Mouse (Mus musculus) limb, embryonic 13.5 days (tissue): ENCODE data around the gene Rnpepl1. TPM values are rescaled to one million over a fixed set of nuclear protein-coding genes. Genes with fewer than 3 reads are reported as not detected.

Experiments
- ATAC-seq: fragments of 200-750 bp; cut with Nextera tagmentation; 2 replicates; pipeline ENCODE4 v1.8.0; 2017; ENCODE audit warnings: low read depth, moderate number of reproducible peaks, moderate TSS enrichment; ENCODE audit not compliant: low FRiP score
- H3K27ac ChIP-seq: fragments of 300-500 bp; sonication (generic); 2 replicates; pipeline ENCODE4 v1.5.1; 2015; ENCODE audit warnings: inconsistent platforms, mild to moderate bottlenecking, moderate library complexity
- H3K27me3 ChIP-seq: fragments of 300-500 bp; sonication (generic); 2 replicates; pipeline ENCODE4 v1.6.1; 2015; ENCODE audit warnings: mild to moderate bottlenecking, inconsistent platforms
- H3K36me3 ChIP-seq: fragments of 300-500 bp; sonication (generic); 2 replicates; pipeline ENCODE4 v1.6.1; 2015; ENCODE audit warnings: inconsistent platforms, mild to moderate bottlenecking, moderate library complexity
- H3K4me1 ChIP-seq: fragments of 300-500 bp; sonication (generic); 2 replicates; pipeline ENCODE4 v1.6.1; 2015; ENCODE audit warnings: inconsistent platforms
- H3K4me2 ChIP-seq: fragments of 300-500 bp; sonication (generic); replicated peaks from 2 replicates; pipeline ENCODE4 v1.6.1; 2015; ENCODE audit warnings: inconsistent platforms, mild to moderate bottlenecking, moderate library complexity
- H3K4me3 ChIP-seq: fragments of 300-500 bp; sonication (generic); 2 replicates; pipeline ENCODE4 v1.5.1; 2015; ENCODE audit warnings: moderate library complexity, mild to moderate bottlenecking, inconsistent platforms
- H3K9ac ChIP-seq: fragments of 300-500 bp; sonication (generic); 2 replicates; pipeline ENCODE4 v1.6.1; 2015; ENCODE audit warnings: mild to moderate bottlenecking, inconsistent platforms
- H3K9me3 ChIP-seq: fragments of 300-500 bp; sonication (generic); 2 replicates; pipeline ENCODE4 v1.6.1; 2016; ENCODE audit warnings: inconsistent platforms
- WGBS: fragments of 180-500 bp; shearing (Covaris S2); methylation state at CpG from one replicate; pipeline ENCODE4 v1.1.7; 2015; 5-methylcytosine and 5-hydroxymethylcytosine counted together
- polyA plus RNA-seq: library from polyadenylated mRNA; unstranded; fragments of >200 nt; fragmentation: Nextera tagmentation; extraction: Ambion mirVana; gene quantifications from 2 replicates; pipeline ENCODE4 v1.2.1, GENCODE M21; 2015

Gene Rnpepl1
- polyA plus RNA-seq, 1 experiment from 2014 or later, result 33.3 TPM

DNA sequence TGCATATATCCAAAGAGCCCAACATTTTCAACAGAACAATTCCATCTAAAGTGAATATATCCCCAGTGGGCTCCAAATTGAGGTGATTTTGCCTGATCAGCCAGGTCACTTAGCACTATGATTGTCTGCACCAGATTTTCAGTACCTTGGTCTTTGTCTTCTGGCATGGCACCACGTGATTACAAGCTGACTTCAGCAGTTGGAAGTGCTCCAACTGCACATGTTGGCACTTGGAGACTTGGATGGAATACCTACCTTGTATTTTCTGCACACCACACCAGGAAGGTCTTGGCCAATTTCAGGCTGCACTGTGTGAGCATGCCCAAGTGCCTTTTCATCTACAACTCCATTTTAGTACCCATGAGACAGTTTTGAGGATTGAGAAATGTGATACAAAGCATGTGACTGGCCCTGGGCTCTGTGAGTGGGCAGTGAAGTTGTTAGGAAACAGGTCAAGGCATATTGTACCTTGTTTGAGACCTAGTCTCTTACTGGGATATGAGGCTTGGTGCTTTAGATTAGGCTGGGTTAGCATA is 19.7 kb downstream of the Rnpepl1 start:
- H3K27me3 ChIP-seq, result no peaks in the 10 kb centered on the region
- H3K9me3 ChIP-seq, result no peaks in the 10 kb centered on the region
- H3K27ac ChIP-seq, result no peak overlapping the region
- no peaks in the 10 kb centered on the region for H3K36me3 ChIP-seq
- no peak overlapping the region for H3K4me3 ChIP-seq
- H3K4me2 ChIP-seq, result no peak overlapping the region
- H3K9ac ChIP-seq, result no peak overlapping the region
- H3K4me1 ChIP-seq, result peaks cover 7% of the 10 kb centered on the region
- no peak for ATAC-seq
- 24% methylated on average over 1 of the region's 1 CpGs for WGBS

DNA sequence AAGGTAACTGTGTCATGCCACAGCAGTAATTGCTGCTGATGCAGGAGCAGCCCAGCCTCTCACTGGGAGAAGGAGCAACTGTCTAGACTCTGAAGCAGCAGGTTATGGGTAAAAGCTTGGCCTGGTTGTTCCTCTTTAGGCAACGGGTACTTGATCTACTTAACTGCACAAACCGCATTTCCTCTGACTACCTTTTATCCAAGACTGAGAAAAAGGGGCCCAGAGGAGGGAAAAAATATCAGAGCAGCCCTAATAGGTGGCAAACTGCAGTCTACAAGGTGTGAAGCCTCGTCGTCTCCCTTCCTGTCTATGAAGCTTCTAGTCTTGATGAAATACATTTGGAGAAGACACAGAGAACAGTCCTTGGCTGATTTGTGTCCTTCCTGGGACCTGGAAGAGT is 23.0 kb downstream of the Rnpepl1 start:
- Histone ChIP-seq H3K4me2 (peak overlapping the region; percentile 75), H3K9me3 (no peaks in the 10 kb centered on the region), H3K9ac (peak overlapping the region; percentile 85), H3K27ac (peak overlapping the region; percentile 96), H3K4me1 (peaks cover 21% of the 10 kb centered on the region), H3K27me3 (no peaks in the 10 kb centered on the region), H3K4me3 (peak overlapping the region; percentile 78), H3K36me3 (peaks cover 11% of the 10 kb centered on the region)
- WGBS, result 74% methylated on average over 4 of the region's 4 CpGs
- ATAC-seq, result no peak

DNA sequence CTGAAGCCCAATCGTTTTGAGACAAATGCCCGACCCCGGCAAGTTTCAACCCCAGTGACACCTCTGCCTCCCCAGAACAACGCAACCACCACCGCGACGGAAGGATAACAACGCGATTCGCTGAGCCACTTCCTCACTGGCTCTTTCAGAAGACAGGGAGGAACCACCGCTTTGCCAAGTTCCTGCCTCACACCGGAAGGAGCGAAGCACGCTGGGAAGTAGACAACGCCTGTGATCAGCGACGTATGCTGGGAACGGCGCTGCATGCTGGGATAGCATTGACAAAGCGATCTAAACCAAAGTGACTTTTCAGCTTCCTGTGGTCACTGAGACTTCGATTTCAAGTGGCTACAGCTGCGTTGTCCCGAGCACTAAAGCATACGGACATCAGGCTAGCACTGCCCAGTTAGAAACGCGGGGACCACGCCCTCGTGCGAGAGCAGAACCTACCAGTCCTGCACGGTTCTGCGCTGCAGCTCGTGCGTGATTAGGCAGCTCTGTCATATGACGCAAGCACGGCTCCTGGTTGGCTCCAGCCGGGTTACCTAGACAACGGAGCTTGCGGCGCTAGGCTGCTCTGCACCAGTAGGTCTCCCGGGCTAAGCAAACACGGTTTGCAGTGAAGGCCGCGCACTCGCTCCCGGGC is 23.7 kb downstream of the Rnpepl1 start, which contains the start of gene Capn10:
TSS of gene Capn10 (plus strand) at position 195 of the 646 bp plus-strand sequence.
- WGBS, result under 1% methylated on average over 45 of the region's 45 CpGs
- H3K4me1 ChIP-seq, result peaks cover 21% of the 10 kb centered on the region
- H3K4me3 ChIP-seq, result peak within 1 kb of the TSS; percentile 78
- peak within 1 kb of the TSS; percentile 75 for H3K4me2 ChIP-seq
- peak; percentile 99 for ATAC-seq
- H3K36me3 ChIP-seq, result peaks cover 18% of the 10 kb centered on the region
- H3K9me3 ChIP-seq, result no peaks in the 10 kb centered on the region
- H3K27ac ChIP-seq, result peak within 1 kb of the TSS; percentile 96
- H3K9ac ChIP-seq, result peak within 1 kb of the TSS; percentile 85
- H3K27me3 ChIP-seq, result no peaks in the 10 kb centered on the region

DNA sequence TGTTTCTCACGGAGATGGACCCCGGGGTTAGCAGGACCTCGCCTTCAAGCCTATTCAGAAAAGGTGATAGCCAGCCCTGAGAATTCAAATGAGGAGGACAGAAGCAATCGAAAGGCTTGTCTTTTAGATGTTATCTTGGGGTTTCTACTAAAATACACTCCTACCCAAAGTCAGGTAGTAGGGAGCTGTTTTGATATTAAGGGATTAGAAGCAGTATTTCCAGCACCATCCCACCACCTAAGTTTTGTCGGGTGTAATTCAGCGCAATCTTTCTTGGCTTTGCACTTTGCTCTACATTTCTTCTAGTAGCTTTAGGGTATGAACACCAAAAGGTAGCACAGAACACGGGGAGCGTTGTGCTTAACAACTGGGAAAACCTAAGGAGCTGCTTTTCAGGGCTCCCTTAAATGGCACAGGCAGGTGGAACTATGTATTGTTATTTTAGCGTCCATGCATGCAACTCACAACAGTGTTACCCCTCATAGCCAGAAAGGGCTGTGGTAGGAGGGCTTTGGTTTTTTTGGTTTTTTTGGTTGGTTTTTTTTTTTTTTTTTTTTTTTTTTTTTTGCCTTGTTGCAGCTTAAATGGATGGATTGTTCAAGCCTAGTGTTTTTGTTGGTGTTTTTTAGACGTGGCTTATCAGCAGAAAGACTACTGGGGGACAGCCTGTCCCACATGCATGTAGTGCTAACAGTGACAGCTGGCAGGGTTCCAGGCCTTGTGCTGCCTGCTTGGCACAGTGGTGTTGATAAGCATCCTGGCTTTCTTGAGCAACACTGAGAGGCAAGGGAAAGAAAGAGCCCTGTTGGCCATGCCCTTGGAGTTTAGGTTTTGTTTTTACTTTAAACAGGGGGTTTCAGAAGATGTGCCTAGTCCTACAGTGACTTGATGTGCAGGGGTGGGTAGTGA is 24.7 kb downstream of the Rnpepl1 start:
- Histone ChIP-seq H3K27me3 (no peaks in the 10 kb centered on the region), H3K27ac (peak overlapping the region; percentile 96), H3K4me3 (peak overlapping the region; percentile 78), H3K9ac (peak overlapping the region; percentile 85), H3K9me3 (no peaks in the 10 kb centered on the region), H3K4me2 (peak overlapping the region; percentile 75), H3K4me1 (peaks cover 21% of the 10 kb centered on the region), H3K36me3 (peaks cover 28% of the 10 kb centered on the region)
- ATAC-seq, result no peak
- WGBS, result 21% methylated on average over 10 of the region's 10 CpGs

DNA sequence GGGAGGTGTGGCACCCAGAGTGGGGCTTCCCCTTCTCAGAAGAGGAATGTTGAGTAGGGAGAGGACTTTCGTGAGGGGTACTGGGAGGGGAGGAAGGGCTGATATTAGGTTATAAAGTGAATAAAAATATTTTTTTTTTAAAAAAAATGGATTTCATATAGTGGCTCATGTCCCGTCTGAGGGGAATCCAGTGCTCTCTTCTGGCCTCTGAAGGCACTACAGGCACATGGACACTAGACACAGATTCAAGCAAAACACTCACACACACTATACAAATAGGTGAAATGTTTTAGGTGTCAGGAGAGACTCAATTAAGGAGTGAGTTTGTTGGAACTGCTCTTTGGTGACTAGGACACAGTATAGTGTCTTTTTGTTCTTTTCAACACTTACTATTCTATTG is 25.4 kb downstream of the Rnpepl1 start:
- no peaks in the 10 kb centered on the region for H3K9me3 ChIP-seq
- H3K36me3 ChIP-seq, result peaks cover 32% of the 10 kb centered on the region
- peak overlapping the region; percentile 78 for H3K4me3 ChIP-seq
- no peak overlapping the region for H3K27ac ChIP-seq
- ATAC-seq, result no peak
- peak overlapping the region; percentile 75 for H3K4me2 ChIP-seq
- H3K4me1 ChIP-seq, result peaks cover 21% of the 10 kb centered on the region
- H3K9ac ChIP-seq, result peak overlapping the region; percentile 85
- H3K27me3 ChIP-seq, result no peaks in the 10 kb centered on the region
- WGBS, result 70% methylated on average over 2 of the region's 2 CpGs

DNA sequence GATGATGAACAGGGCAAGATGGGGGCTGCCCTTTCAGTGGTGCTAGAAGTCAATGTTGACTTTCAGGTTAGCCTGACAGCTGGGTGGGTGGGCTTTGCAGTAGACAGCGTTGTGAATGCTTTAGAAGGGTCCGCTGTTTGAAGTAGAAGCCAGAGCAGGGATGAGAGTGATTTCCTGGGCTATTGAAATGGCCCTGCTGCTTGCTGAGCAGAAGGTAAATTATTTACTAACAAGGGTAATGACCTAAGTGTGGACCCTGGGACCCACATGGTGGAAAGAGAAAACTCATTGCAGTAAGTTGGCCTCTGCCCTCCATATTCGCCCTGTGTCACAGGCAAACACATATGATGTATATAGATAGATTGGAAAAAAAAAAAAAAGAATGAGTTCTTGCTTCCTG is 25.9 kb downstream of the Rnpepl1 start:
- Histone ChIP-seq H3K9ac (no peak overlapping the region), H3K4me3 (no peak overlapping the region), H3K27ac (no peak overlapping the region), H3K4me1 (peaks cover 21% of the 10 kb centered on the region), H3K36me3 (peaks cover 34% of the 10 kb centered on the region), H3K4me2 (peak overlapping the region; percentile 75), H3K9me3 (no peaks in the 10 kb centered on the region), H3K27me3 (no peaks in the 10 kb centered on the region)
- no peak for ATAC-seq
- WGBS, result 91% methylated on average over 3 of the region's 3 CpGs

DNA sequence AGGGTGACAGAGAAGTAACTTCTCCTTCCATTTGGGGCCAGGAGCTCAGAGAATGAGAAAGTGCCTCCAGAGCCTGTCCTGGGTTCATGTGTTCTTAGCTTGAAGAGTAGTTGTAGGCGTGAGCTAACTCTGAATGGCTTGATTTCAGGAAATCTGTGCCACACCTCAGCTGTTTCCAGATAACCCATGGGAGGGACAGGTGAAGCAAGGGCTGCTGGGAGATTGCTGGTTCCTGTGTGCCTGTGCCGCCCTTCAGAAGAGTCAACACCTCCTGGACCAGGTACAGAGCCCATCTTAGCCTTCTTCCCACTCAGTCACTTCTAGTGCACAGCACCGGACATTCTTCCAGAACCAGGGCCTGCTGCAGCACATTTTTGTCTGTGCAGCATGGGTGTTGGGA is 27.2 kb downstream of the Rnpepl1 start:
- Histone ChIP-seq H3K4me2 (no peak overlapping the region), H3K27me3 (no peaks in the 10 kb centered on the region), H3K36me3 (peaks cover 47% of the 10 kb centered on the region), H3K4me1 (peaks cover 21% of the 10 kb centered on the region), H3K27ac (no peak overlapping the region), H3K4me3 (no peak overlapping the region), H3K9ac (no peak overlapping the region), H3K9me3 (no peaks in the 10 kb centered on the region)
- no peak for ATAC-seq
- 89% methylated on average over 3 of the region's 3 CpGs for WGBS

DNA sequence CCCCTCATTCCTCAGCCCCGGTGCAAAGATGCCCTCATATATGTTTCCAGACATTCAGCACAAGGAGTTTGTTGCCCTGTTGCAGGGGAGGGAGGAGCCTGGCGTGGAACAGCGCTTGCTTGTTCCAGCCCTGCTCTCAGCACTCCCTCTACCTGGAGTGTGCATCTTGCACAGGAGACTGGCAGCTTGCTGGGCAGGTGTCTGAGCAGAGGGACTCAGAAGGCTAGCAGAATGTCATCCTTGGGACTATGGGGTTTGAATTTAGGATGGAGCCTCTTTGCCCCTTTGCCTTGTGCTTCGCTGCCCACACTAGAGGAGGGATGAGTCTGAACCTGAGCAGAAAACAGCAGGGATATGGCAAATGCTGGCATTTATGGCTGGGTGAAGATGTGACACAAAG is 29.2 kb downstream of the Rnpepl1 start:
- no peak for ATAC-seq
- 88% methylated on average over 4 of the region's 4 CpGs for WGBS
- peaks cover 67% of the 10 kb centered on the region for H3K36me3 ChIP-seq

DNA sequence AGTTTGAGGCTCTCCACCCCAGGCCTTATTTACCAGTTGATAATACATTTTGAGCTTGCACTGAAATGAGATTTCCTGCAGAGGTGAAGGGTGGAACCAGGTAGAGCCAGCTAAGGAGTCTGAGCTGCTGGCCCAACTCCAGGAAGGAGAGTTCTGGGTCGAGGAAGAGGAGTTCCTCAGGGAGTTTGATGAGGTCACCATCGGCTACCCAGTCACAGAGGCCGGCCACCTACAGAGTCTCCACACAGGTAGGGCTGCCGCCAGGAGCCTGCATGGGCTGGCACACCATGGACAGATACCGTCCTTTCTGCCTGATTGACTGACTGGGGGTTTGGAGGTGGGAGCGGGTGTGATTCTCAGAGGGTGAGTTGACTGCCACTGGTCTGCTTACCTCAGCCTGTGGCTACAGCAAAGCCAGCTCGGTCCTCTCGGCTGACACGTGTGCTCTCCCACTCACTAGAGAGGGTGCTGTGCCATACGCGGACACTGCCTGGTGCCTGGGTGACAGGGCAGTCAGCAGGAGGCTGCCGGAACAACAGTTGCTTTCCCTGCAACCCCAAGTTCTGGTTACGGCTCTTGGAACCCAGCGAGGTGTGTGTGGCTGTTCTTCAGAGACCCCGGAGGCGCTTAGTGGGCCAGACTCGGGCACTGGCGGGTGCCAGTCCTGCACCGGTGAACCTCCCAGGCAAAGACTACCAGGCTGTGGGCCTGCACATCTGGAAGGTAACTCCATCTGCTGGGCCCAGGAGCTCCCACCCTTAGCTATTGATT is 32.8 kb downstream of the Rnpepl1 start:
- H3K27ac ChIP-seq, result no peak overlapping the region
- ATAC-seq, result no peak
- H3K4me1 ChIP-seq, result no peaks in the 10 kb centered on the region
- H3K9ac ChIP-seq, result no peak overlapping the region
- H3K36me3 ChIP-seq, result peaks cover 93% of the 10 kb centered on the region
- no peak overlapping the region for H3K4me2 ChIP-seq
- WGBS, result 95% methylated on average over 19 of the region's 19 CpGs
- H3K4me3 ChIP-seq, result no peak overlapping the region
- no peaks in the 10 kb centered on the region for H3K27me3 ChIP-seq
- H3K9me3 ChIP-seq, result no peaks in the 10 kb centered on the region

More for the DNA sequence above, 29.2 kb downstream of the Rnpepl1 start:
- Histone ChIP-seq H3K9ac (no peak overlapping the region), H3K4me2 (no peak overlapping the region), H3K27me3 (no peaks in the 10 kb centered on the region), H3K4me3 (no peak overlapping the region), H3K4me1 (peaks cover 16% of the 10 kb centered on the region), H3K9me3 (no peaks in the 10 kb centered on the region), H3K27ac (no peak overlapping the region)

DNA sequence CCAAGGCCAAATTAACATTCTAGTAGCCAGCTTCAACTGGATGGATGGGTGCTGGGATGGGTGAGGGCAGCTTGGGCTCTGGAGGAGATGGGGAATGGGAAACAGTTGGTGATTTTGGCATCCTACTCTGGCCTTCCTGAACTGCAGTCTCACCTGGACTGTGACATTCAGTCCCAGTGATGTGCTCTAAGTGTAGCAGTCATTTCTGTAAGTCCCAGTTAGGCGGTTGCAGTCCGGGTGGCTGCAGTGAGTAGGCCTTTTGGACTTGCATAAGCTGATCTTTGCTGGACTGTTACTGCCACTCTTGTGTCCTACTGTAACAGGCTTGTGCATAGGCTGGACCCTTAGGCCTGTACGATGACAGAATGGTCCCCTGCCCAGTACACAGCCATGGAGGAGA is 37.4 kb downstream of the Rnpepl1 start:
- Histone ChIP-seq H3K4me2 (no peak overlapping the region), H3K27ac (no peak overlapping the region), H3K9ac (no peak overlapping the region), H3K4me1 (no peaks in the 10 kb centered on the region), H3K27me3 (no peaks in the 10 kb centered on the region), H3K36me3 (peaks cover 59% of the 10 kb centered on the region), H3K9me3 (no peaks in the 10 kb centered on the region), H3K4me3 (no peak overlapping the region)
- ATAC-seq, result no peak
- WGBS, result 94% methylated on average over 3 of the region's 3 CpGs

DNA sequence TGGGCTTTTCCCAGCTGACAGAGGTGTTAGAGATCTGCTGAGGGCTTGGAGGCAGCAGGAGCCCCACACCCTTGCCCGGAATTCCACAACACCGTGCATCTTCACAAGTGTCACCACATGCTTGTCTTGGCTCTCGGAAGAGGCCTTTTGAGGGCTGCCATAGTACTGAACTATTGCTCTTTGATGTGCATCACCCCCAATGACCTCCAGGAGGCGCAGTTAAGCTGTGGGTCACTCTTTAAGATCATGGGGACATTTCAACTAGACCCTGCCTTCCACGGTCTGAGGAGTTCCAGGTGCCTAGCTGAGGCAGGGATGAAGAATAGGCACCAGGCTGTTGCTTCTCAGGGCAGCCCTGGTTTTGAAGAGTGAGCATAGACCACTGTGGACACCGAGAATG is 38.8 kb downstream of the Rnpepl1 start:
- no peak for ATAC-seq
- H3K27ac ChIP-seq, result no peak overlapping the region
- no peaks in the 10 kb centered on the region for H3K4me1 ChIP-seq
- H3K4me2 ChIP-seq, result no peak overlapping the region
- H3K4me3 ChIP-seq, result no peak overlapping the region
- no peaks in the 10 kb centered on the region for H3K9me3 ChIP-seq
- no peaks in the 10 kb centered on the region for H3K27me3 ChIP-seq
- peaks cover 45% of the 10 kb centered on the region for H3K36me3 ChIP-seq
- 64% methylated on average over 6 of the region's 6 CpGs for WGBS
- no peak overlapping the region for H3K9ac ChIP-seq

DNA sequence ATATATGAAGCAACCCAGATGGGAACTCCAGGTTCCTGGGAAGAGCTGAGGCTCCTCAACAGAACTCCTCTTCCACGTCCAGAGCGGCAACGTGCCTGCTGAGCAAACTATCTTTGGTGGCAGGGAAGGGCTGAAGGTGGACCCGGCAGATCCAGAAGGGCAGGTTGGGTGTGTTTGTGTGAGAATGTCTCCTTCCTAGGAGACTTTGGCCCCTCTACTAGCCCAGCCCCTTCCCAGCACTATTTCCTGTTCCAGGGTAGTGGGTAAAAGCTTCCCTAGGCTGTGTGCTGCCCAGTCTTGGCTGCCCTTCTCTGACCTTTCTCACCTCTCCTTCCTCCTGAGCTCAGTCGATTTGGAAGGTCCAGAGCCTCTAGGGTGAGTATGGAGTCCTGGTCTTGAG is 40.0 kb downstream of the Rnpepl1 start, which contains the start of gene Gpr35:
TSS of gene Gpr35 (plus strand) at position 259 of the 400 bp plus-strand sequence.
- peaks cover 33% of the 10 kb centered on the region for H3K36me3 ChIP-seq
- H3K27ac ChIP-seq, result no peak within 1 kb of the TSS
- 82% methylated on average over 5 of the region's 5 CpGs for WGBS
- no peak within 1 kb of the TSS for H3K9ac ChIP-seq
- H3K27me3 ChIP-seq, result no peaks in the 10 kb centered on the region
- no peak within 1 kb of the TSS for H3K4me2 ChIP-seq
- H3K9me3 ChIP-seq, result no peaks in the 10 kb centered on the region
- ATAC-seq, result no peak
- H3K4me3 ChIP-seq, result no peak within 1 kb of the TSS
- no peaks in the 10 kb centered on the region for H3K4me1 ChIP-seq
